Mouse (Mus musculus) cerebellum, adult 9-10 months (tissue): ENCODE measurements around the gene Pde4d.

Experiments
- DNase-seq: peaks from one replicate; pipeline ENCODE4 v3.0.0; 2022

Gene Pde4d

GRCm38 (mm10) chr13:108599186-108599900 is 149.6 kb downstream of the Pde4d start:
- no peak for DNase-seq

DNA sequence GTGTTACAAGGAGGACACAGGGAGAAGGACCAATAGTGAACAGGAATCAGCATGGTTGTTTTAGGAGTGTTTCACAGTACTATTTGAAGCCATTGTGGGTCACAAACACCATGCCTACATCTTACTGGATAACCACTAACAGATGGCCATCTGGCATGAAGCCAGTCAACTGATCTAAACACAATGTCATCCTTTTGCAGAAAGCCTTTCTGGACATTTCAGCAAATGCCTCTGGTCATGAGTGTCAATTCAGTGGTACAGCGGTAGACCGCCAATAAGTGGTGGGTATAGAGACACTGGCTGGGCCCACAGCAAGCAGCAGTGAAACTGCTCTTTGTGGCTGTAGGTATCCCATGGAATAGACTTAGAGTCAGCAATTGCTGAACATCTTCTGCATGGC is 151.3 kb downstream of the Pde4d start:
- peak; percentile 7 for DNase-seq

DNA sequence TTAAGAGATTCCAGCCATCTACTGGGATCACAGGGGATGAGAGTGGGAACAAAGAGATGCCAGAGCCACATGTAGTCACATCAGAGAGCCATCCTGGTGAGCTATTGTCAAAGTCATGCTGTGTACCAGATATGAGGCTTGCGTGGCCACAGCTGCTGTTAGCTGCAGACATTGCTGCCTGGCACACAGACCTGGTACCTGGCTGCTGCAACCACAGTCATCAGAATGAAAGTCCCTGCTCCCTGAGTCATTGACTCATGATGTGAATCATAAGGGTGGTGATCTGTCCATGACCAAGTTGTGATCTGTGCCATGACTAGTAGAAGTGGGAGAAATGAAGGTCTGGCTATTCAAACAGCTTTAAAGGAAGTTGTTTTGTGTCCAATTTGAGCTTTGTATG is 153.8 kb downstream of the Pde4d start:
- no peak for DNase-seq

DNA sequence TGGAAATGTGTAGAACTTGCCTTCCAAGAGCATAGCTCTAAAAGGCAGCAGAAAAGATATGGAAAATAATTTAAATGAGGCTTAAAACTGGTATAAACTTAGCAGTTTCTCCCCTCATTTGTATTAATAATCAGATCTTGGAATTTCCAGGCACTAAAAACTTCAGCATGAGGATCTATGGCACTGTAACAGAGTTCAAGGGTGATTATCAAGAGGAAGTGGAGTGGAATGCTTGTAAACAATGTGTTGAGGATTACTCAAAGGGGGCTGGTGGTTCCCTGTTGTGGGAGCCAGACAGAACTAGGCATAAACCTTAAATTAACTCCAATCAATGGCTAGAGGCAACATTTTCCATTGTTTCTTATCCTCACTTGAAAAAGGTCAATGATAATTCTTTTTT is 154.5 kb downstream of the Pde4d start:
- no peak for DNase-seq

- no peak for DNase-seq
Observed at GRCm38 (mm10) chr13:108618207-108618606, 168.5 kb downstream of the Pde4d start.

DNA sequence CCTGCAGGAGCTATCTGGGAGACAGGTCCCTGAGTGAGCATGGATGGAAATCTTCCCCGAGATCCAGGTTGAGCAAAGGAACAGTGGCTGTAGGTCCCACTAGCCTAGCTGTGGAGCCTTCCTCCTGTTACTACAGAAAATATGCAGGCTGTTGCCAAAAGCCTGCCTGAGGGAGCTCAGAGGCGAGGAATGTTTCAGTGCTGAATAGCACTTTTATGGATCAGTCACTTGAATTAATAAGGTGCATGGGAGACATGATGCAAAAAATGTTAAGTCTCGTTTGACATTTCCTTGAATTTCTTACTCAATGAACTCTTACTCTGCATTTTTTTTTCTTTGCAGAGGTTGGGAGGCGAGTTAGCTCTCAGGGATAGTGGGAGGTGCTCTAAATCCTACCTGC is 172.9 kb downstream of the Pde4d start:
- DNase-seq, result no peak

DNA sequence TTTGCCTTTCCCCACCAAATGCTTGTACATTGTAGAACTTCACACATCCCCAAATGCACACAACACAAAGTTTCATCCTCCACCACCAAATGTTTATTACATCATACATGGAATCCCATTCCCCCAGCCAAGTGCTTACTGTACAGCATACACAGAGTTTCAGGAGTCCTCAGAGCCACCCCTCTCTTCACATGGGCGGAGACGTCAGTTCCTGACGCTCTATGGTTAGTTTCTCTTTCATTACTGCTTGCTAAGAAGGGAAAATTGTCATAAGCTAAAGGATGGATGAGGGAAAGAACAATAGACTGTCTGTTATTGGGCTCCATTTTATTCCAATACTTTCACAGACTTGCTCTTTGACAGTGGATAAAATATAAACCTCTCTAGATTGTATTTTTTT is 174.2 kb downstream of the Pde4d start:
- DNase-seq, result no peak

- DNase-seq, result no peak
Observed at GRCm38 (mm10) chr13:108626166-108626565, 176.4 kb downstream of the Pde4d start.

DNA sequence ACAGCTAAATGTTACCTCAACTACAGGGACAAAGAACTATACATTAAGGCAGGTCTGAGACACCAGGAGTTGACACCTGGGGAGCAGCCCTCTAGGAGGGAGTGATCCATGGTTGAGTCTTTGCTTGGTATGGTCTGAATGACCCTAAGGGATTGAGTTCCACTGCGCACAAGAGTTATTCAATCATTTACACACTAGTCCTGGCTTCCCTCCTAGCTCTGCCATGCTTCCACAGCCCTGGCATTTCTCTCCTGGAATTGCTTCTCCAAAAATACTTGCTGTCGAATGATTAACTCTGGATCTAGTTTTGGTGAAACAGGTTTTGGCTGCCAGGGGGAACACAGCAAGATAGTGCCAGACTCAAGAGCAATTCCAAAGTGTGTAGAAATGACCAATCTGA is 178.8 kb downstream of the Pde4d start:
- DNase-seq, result no peak

- DNase-seq, result no peak
Observed at GRCm38 (mm10) chr13:108630576-108630975, 180.8 kb downstream of the Pde4d start.

DNA sequence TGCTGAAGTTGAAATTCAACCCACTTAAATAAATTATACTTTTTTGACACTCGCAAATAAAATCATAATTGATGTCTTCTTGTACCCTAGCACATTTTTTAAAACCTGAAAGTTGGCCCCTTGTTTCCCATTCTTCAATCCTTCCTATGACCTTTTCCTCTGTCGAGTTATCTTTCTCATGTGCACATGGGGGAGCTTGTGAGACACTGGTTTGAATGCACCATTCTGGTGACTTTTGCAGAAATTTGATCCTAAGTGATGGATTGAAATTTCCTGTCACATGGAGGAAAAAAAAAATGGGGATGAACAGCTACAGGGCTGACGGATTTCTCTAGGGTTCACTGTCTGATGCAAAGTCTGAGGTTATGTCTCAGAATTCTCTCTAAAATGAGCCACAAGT is 181.5 kb downstream of the Pde4d start:
- DNase-seq, result no peak

DNA sequence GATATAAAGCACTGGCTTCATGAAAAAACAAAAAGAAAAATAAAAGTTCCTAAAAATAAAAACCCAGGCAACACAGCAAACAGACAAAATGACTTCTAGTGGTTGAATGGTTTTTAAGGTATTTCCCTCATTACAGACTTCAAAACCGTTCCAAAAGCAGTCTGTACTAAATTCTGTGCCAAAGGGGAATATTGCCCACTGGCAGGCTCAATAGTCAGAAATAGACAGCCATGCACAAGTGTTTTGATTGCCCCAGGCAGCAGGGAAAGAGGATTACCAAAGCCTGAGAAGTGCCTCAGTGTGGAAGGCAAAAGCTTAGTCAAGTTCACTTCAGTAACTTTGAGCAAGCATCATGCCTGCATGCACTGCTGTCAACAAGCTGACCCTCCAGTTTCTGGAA is 186.8 kb downstream of the Pde4d start:
- no peak for DNase-seq

DNA sequence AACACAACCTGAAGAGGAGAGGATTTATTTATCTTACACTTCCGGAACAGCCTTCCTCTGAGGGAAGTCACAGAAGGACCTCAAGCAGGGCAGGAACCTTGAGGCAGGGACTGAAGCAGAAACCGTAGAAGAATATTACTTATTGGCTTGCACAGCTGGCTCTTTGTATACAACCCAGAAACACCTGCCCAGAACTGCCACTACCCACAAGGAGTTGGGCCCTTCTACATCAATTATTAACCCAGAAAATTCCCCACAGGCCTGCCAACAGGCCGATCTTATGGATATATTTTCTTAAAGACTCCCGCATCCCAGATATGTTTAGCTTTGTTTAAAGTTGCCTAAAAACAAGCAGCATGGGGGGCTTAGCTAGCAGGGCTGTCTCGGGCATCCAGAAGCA is 192.5 kb downstream of the Pde4d start:
- DNase-seq, result no peak

- DNase-seq, result no peak
Observed at GRCm38 (mm10) chr13:108646801-108647200, 197.1 kb downstream of the Pde4d start.

- no peak for DNase-seq
Observed at GRCm38 (mm10) chr13:108647239-108647638, 197.5 kb downstream of the Pde4d start.

DNA sequence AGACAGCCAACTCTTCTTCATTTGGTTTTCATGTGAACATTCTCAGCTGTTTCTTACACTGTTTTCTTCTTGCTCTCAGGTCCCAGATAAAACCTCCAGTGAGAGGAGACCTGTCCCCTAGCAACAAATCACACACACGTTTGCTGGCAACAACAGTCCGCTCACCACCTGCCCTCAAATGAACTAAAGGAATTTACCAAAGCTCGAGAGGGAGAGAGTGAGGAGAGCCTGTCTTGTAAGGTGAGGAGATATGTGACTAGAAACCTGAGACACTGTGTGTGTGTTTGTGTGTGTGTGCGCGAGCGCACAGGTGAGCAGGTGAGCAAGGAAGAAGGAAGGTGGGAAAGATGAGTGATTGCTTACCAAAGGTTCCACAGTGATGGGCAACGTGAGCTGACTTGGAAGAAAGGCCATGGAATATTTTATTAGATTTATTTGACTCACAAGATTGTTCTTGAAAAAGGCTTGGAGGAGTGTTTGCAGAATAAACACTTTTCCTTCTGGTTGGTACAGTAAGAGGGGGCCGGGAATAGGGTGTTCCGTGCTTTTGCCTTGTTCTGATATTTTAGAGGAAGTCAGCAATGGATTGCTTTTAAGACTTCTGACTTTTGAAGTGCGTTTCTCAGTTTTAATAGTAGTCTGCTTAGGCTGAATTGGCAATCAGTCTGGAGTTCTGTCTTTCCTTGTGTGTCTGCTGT is 204.4 kb downstream of the Pde4d start:
- no peak for DNase-seq

GRCm38 (mm10) chr13:108666579-108666978 is 216.8 kb downstream of the Pde4d start:
- no peak for DNase-seq

DNA sequence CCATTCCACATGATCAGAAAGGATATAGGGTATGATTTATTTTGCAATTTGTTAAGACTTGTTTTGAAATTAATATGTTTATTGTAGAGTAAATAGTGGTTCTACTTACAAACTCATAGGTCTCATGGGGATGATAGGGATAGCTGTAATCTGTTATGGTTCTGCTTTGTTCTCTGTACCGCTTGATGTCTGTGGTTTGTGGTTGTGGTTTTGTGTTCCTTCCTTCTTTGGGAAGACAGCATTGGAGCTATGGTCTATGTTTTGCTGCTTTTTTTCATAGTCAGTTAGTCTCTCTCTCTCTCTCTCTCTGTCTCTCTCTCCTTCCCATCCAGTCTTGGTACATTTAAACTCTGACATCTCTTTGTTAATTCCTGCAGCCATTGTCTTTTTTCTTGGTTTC is 217.3 kb downstream of the Pde4d start:
- DNase-seq, result no peak

GRCm38 (mm10) chr13:108677056-108677455 is 227.3 kb downstream of the Pde4d start:
- DNase-seq, result no peak

GRCm38 (mm10) chr13:108683018-108683417 is 233.3 kb downstream of the Pde4d start:
- DNase-seq, result no peak

- DNase-seq, result no peak
Observed at GRCm38 (mm10) chr13:108685817-108686216, 236.1 kb downstream of the Pde4d start.

DNA sequence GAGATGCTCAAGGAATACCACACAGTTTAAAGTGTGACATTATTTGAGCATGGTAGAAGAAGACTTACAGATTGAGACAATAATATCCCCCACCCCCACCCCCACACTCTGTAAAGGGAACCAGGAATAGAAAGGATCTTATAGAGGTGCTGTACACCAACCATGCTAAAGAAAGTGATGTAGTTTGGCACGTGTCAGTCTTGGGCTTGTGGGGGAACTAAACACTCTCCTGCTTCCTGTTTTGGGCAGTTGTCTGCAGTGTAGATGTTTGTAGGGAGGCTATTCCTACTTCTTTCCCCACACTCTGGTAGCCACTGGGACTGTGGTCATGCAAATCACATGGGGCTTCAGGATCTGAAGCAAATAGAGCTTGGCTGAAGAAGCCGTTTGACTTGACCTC is 236.5 kb downstream of the Pde4d start:
- DNase-seq, result no peak

DNA sequence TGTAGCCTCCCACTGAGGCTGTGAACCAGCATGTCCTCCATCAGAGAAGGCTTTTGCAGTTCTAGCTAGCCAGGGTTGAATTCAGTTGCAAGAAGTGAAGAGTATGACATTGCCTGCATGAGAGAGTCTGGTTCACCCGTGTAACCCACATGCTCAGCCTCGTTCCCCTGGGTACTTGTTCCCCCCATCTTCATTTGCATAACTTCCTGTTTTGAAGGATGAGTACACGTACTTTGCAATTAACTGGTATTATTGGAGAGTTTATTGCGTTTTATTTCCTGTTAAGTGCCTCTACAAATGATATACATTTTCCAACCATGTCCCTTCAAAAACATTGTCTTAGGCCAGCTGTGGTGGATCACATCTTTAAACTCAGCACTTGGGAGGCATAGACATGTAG is 237.1 kb downstream of the Pde4d start:
- DNase-seq, result no peak

GRCm38 (mm10) chr13:108692883-108693550 is 243.3 kb downstream of the Pde4d start:
- DNase-seq, result no peak
